Mouse (Mus musculus) CH12.LX (cell line): Measurements from ENCODE around the gene Pdhx. TPM values are rescaled to one million over a fixed set of nuclear protein-coding genes. Genes with fewer than 3 reads are reported as not detected.

Experiments used
- DNase-seq: peaks from one replicate; pipeline ENCODE4 v3.0.0-alpha.2; 2013; ENCODE audit errors: extremely low read depth
- H3K27ac ChIP-seq: 2 replicates; pipeline ENCODE4 v1.5.1; 2012; ENCODE audit warnings: low read depth, mild to moderate bottlenecking, control low read depth, moderate library complexity; ENCODE audit not compliant: insufficient read depth
- H3K27me3 ChIP-seq: replicated peaks from 2 replicates; pipeline ENCODE3; 2012; ENCODE audit warnings: inconsistent platforms
- H3K36me3 ChIP-seq, 2 experiments: replicated peaks in 1 of 2; 2 replicates each; pipeline versions ENCODE3 to v1.6.1; 2012; ENCODE audit warnings: inconsistent platforms in 1 of 2, low read length in 1 of 2, mild to moderate bottlenecking in 1 of 2, mixed read lengths in 1 of 2, moderate library complexity in 1 of 2; ENCODE audit not compliant: control insufficient read depth in 1 of 2, insufficient read depth in 1 of 2
- H3K4me1 ChIP-seq, 2 experiments: 2 replicates each; pipeline ENCODE4 v1.6.1; 2012; ENCODE audit warnings: inconsistent platforms in 1 of 2, moderate library complexity in 1 of 2; ENCODE audit not compliant: insufficient read depth in 2 of 2, control insufficient read depth in 1 of 2
- H3K4me2 ChIP-seq: 2 replicates; pipeline ENCODE4 v1.6.1; 2012; ENCODE audit warnings: low read depth, mild to moderate bottlenecking, control low read depth; ENCODE audit not compliant: poor library complexity, insufficient read depth, severe bottlenecking
- H3K4me3 ChIP-seq, 3 experiments: fragments of 150-350 bp in 1 of 3; sonication (generic) in 1 of 3; replicated peaks in 1 of 3; 2 replicates each; pipeline versions ENCODE3 to v1.5.1; 2011 to 2012; ENCODE audit warnings: low read depth in 2 of 3, low read length in 2 of 3, mild to moderate bottlenecking in 2 of 3, moderate library complexity in 2 of 3, control low read depth in 1 of 3, improper control_type of control experiment in 1 of 3, inconsistent platforms in 1 of 3, mixed read lengths in 1 of 3; ENCODE audit not compliant: poor library complexity in 1 of 3
- H3K79me2 ChIP-seq: replicated peaks from 2 replicates; pipeline ENCODE4 v1.6.1; 2012; ENCODE audit warnings: mild to moderate bottlenecking, moderate library complexity; ENCODE audit not compliant: control insufficient read depth, poor library complexity, insufficient read depth, severe bottlenecking; ENCODE audit errors: extremely low read depth
- H3K9ac ChIP-seq: 2 replicates; pipeline ENCODE4 v1.6.1; 2012; ENCODE audit warnings: low read depth, mild to moderate bottlenecking, control low read depth, moderate library complexity; ENCODE audit not compliant: insufficient read depth
- H3K9me3 ChIP-seq: replicated peaks from 2 replicates; pipeline ENCODE3; 2012; ENCODE audit warnings: low read length, inconsistent platforms, mixed read lengths
- BHLHE40 ChIP-seq: IDR thresholded peaks from 2 replicates; pipeline ENCODE4 v1.6.1; 2011; ENCODE audit warnings: mild to moderate bottlenecking, low read depth, low read length, improper control_type of control experiment
- CHD2 ChIP-seq: IDR thresholded peaks from 2 replicates; pipeline ENCODE4 v1.6.1; 2011; ENCODE audit warnings: low read length, improper control_type of control experiment
- CTCF ChIP-seq, 2 experiments: IDR thresholded peaks in 1 of 2; conservative IDR thresholded peaks in 1 of 2; 2 replicates each; pipeline ENCODE4 v1.5.1; 2011 to 2012; ENCODE audit warnings: low read depth in 2 of 2, low read length in 2 of 2, improper control_type of control experiment in 1 of 2, inconsistent platforms in 1 of 2, mild to moderate bottlenecking in 1 of 2, moderate library complexity in 1 of 2
- ELF1 ChIP-seq: IDR thresholded peaks from 2 replicates; pipeline ENCODE4 v1.6.1; 2014; ENCODE audit warnings: low read depth, mild to moderate bottlenecking, inconsistent platforms, low read length, improper control_type of control experiment
- EP300 ChIP-seq: IDR thresholded peaks from 2 replicates; pipeline ENCODE4 v1.6.1; 2011; ENCODE audit warnings: low read length, improper control_type of control experiment
- ETS1 ChIP-seq: conservative IDR thresholded peaks from 2 replicates; pipeline ENCODE4 v1.6.1; 2012; ENCODE audit warnings: low read depth, mild to moderate bottlenecking, inconsistent platforms, low read length, improper control_type of control experiment, moderate library complexity
- GABPA ChIP-seq: IDR thresholded peaks from 2 replicates; pipeline ENCODE4 v1.6.1; 2012; ENCODE audit warnings: low read depth, low read length, improper control_type of control experiment, inconsistent platforms; ENCODE audit not compliant: insufficient replicate concordance
- HCFC1 ChIP-seq: IDR thresholded peaks from 2 replicates; pipeline ENCODE4 v1.6.1; 2012; ENCODE audit warnings: low read depth, mild to moderate bottlenecking, inconsistent platforms, low read length, improper control_type of control experiment
- JUN ChIP-seq: IDR thresholded peaks from 2 replicates; pipeline ENCODE4 v1.6.1; 2011; ENCODE audit warnings: low read depth, mild to moderate bottlenecking, low read length, improper control_type of control experiment, moderate library complexity; ENCODE audit not compliant: insufficient read depth
- JUND ChIP-seq: conservative IDR thresholded peaks from 2 replicates; pipeline ENCODE4 v1.6.1; 2011; ENCODE audit warnings: low read depth, low read length, improper control_type of control experiment
- MAFK ChIP-seq: IDR thresholded peaks from 2 replicates; pipeline ENCODE4 v1.6.1; 2011; ENCODE audit warnings: low read length, improper control_type of control experiment; ENCODE audit not compliant: insufficient replicate concordance
- MAX ChIP-seq: IDR thresholded peaks from 2 replicates; pipeline ENCODE4 v1.6.1; 2011; ENCODE audit warnings: low read length, improper control_type of control experiment
- MXI1 ChIP-seq: IDR thresholded peaks from 2 replicates; pipeline ENCODE4 v1.6.1; 2011; ENCODE audit warnings: mild to moderate bottlenecking, low read depth, low read length, improper control_type of control experiment
- MYC ChIP-seq: IDR thresholded peaks from 2 replicates; pipeline ENCODE4 v1.6.1; 2011; ENCODE audit warnings: low read depth, mild to moderate bottlenecking, improper control_type of control experiment, low read length
- NELFE ChIP-seq: IDR thresholded peaks from 2 replicates; pipeline ENCODE4 v1.6.1; 2011; ENCODE audit warnings: low read depth, low read length, improper control_type of control experiment
- NRF1 ChIP-seq: IDR thresholded peaks from 2 replicates; pipeline ENCODE4 v1.6.1; 2014; ENCODE audit warnings: low read depth, mild to moderate bottlenecking, inconsistent platforms, low read length, improper control_type of control experiment, moderate library complexity
- PAX5 ChIP-seq: IDR thresholded peaks from 2 replicates; pipeline ENCODE4 v1.6.1; 2012; ENCODE audit warnings: low read length, inconsistent platforms, mixed read lengths
- POLR2A ChIP-seq: IDR thresholded peaks from 2 replicates; pipeline ENCODE4 v1.6.1; 2011; ENCODE audit warnings: low read depth, mild to moderate bottlenecking, improper control_type of control experiment, low read length
- RCOR1 ChIP-seq: conservative IDR thresholded peaks from 2 replicates; pipeline ENCODE4 v1.6.1; 2012; ENCODE audit warnings: low read depth, mild to moderate bottlenecking, inconsistent platforms, low read length, improper control_type of control experiment
- SIN3A ChIP-seq: IDR thresholded peaks from 2 replicates; pipeline ENCODE4 v1.6.1; 2012; ENCODE audit warnings: low read length, improper control_type of control experiment, inconsistent platforms
- USF1 ChIP-seq: IDR thresholded peaks from 2 replicates; pipeline ENCODE4 v1.6.1; 2014; ENCODE audit warnings: low read depth, mild to moderate bottlenecking, inconsistent platforms, low read length, improper control_type of control experiment
- ZKSCAN1 ChIP-seq: IDR thresholded peaks from 2 replicates; pipeline ENCODE4 v1.6.1; 2012; ENCODE audit warnings: low read depth, inconsistent platforms, low read length, improper control_type of control experiment, borderline replicate concordance
- ZMIZ1 ChIP-seq: IDR thresholded peaks from 2 replicates; pipeline ENCODE4 v1.6.1; 2012; ENCODE audit warnings: low read depth, mild to moderate bottlenecking, inconsistent platforms, low read length, improper control_type of control experiment
- ZNF384 ChIP-seq: IDR thresholded peaks from 2 replicates; pipeline ENCODE4 v1.6.1; 2012; ENCODE audit warnings: low read depth, low read length, improper control_type of control experiment, inconsistent platforms
- dilution Hi-C: fragments of 300-500 bp; cut with MboI; formaldehyde crosslinking; loops from 2 replicates; pipeline ENCODE4 v1.14.3; 2020; ENCODE audit warnings: low sequenced_read_pairs; ENCODE audit not compliant: extremely low pct_unique_long_range_greater_than_20kb, extremely low pct_ligation_motif_present
- in situ Hi-C: fragments of 300-500 bp; cut with MboI; formaldehyde crosslinking; loops from 3 replicates; pipeline ENCODE4 v1.14.3; 2019; ENCODE audit warnings: low sequenced_read_pairs, low pct_ligation_motif_present, low pct_unique_long_range_greater_than_20kb, mixed read lengths
- polyA plus RNA-seq: library from polyadenylated mRNA; unstranded; fragments of >175 nt; gene quantifications from 2 replicates; pipeline ENCODE4 v1.2.1, GENCODE M21; 2012; ENCODE audit warnings: low read depth; ENCODE audit not compliant: insufficient read length
- total RNA-seq, 2 experiments: library from RNA; depleted of rRNA; stranded (reverse); fragments of 300-350 nt in 1 of 2; fragments of >200 nt in 1 of 2; gene quantifications; 2 replicates each; pipeline ENCODE4 v1.2.3; 2012 to 2014

Pdhx gene
- total and polyA plus RNA-seq, 3 experiments: 78.9 to 131 (median 104) TPM

- TF ChIP-seq USF1 (no peak), ZMIZ1 (no peak), PAX5 (no peak), CHD2 (no peak), NELFE (no peak), ETS1 (no peak), MXI1 (no peak), NRF1 (no peak), POLR2A (no peak), GABPA (no peak), JUN (no peak), SIN3A (no peak), ZKSCAN1 (no peak), HCFC1 (no peak), JUND (no peak), ELF1 (no peak), MAX (no peak), CTCF (conservative IDR thresholded peaks at IDR 0.05 in 1 of 2, IDR thresholded peaks at IDR 0.05 in 1 of 2; ENCODE audit: low read depth in 2 of 2, low read length in 2 of 2) (no peak)
These were observed 75.4 kb downstream of the Pdhx start for GRCm38 (mm10) chr2:102997874-102998273.

GRCm38 (mm10) chr2:102993841-102994607, 79.3 kb downstream of the Pdhx start:
- no peaks in the 10 kb centered on the region for H3K79me2 ChIP-seq
- no peak overlapping the region for H3K4me3 ChIP-seq
- no peaks in the 10 kb centered on the region for H3K27me3 ChIP-seq
- H3K4me1 ChIP-seq: peaks cover 17 to 38% of the 10 kb centered on the region in 2 experiments
- in situ Hi-C loops (no loop called here), dilution Hi-C loops (no loop called here)
- no peak overlapping the region for H3K27ac ChIP-seq
- H3K36me3 ChIP-seq: no peaks in the 10 kb centered on the region
- TF ChIP-seq ETS1 (no peak), BHLHE40 (no peak), JUN (no peak), POLR2A (no peak), NELFE (no peak), EP300 (no peak), RCOR1 (no peak), MYC (no peak), MAFK (no peak), ZNF384 (no peak)
- no peak for DNase-seq
- H3K4me2 ChIP-seq: no peak overlapping the region
- no peaks in the 10 kb centered on the region for H3K9me3 ChIP-seq
- no peak overlapping the region for H3K9ac ChIP-seq

More at GRCm38 (mm10) chr2:102997874-102998273, 75.4 kb downstream of the Pdhx start:
- no peak for DNase-seq
- H3K27ac ChIP-seq: no peak overlapping the region
- in situ Hi-C loops: no loop called here
- H3K27me3 ChIP-seq: no peaks in the 10 kb centered on the region
- no peak overlapping the region for H3K4me3 ChIP-seq
- peaks cover 19 to 32% of the 10 kb centered on the region in 2 experiments for H3K4me1 ChIP-seq
- H3K36me3 ChIP-seq: no peaks in the 10 kb centered on the region
- no peak overlapping the region; the same call in 1 of the 2 replicates for H3K4me2 ChIP-seq
- H3K9ac ChIP-seq: no peak overlapping the region
- no peaks in the 10 kb centered on the region for H3K79me2 ChIP-seq
- H3K9me3 ChIP-seq: no peaks in the 10 kb centered on the region
- dilution Hi-C loops: no loop called here
